Mouse (Mus musculus) ES-E14 (cell line): ENCODE results near the gene Slc35e3. TPM values are rescaled to one million over a fixed set of nuclear protein-coding genes. Genes with fewer than 3 reads are reported as not detected.
"Not testable (repeated sequence)": the region's sequence is repeated elsewhere in the genome, so short reads cannot be mapped to it uniquely, and the experiment has no call there.

Experiments used
- DNase-seq: peaks from one replicate; pipeline ENCODE4 v3.0.0-alpha.2; 2013; ENCODE audit warnings: low read depth, low spot score
- H3K27ac ChIP-seq: 2 replicates; pipeline ENCODE4 v1.5.1; 2012; ENCODE audit warnings: low read depth, mild to moderate bottlenecking, low read length, moderate library complexity, mixed read lengths; ENCODE audit not compliant: poor library complexity, insufficient read depth, severe bottlenecking
- H3K36me3 ChIP-seq: 2 replicates; pipeline ENCODE4 v1.6.1; 2012; ENCODE audit warnings: mild to moderate bottlenecking, low read length, moderate library complexity, mixed read lengths; ENCODE audit not compliant: control insufficient read depth, poor library complexity, insufficient read depth, severe bottlenecking
- H3K4me1 ChIP-seq, 2 experiments: fragments of 150-350 bp in 1 of 2; sonication (generic) in 1 of 2; 2 replicates each; pipeline ENCODE4 v1.6.1; 2012; ENCODE audit warnings: low read length in 2 of 2, mild to moderate bottlenecking in 1 of 2, mixed read lengths in 1 of 2; ENCODE audit not compliant: control insufficient read depth in 2 of 2, insufficient read depth in 2 of 2, poor library complexity in 1 of 2
- H3K4me3 ChIP-seq, 2 experiments: fragments of 150-350 bp in 1 of 2; sonication (generic) in 1 of 2; 2 replicates each; pipeline ENCODE4 v1.5.1; 2012; ENCODE audit warnings: low read length in 2 of 2, low read depth in 1 of 2, mild to moderate bottlenecking in 1 of 2, mixed read lengths in 1 of 2; ENCODE audit not compliant: insufficient read depth in 1 of 2, poor library complexity in 1 of 2, severe bottlenecking in 1 of 2
- H3K9ac ChIP-seq: 2 replicates; pipeline ENCODE4 v1.6.1; 2012; ENCODE audit warnings: low read depth, mild to moderate bottlenecking, low read length, mixed read lengths; ENCODE audit not compliant: poor library complexity, insufficient read depth, severe bottlenecking
- H3K9me3 ChIP-seq: fragments of 150-350 bp; sonication (generic); 2 replicates; pipeline ENCODE4 v1.6.1; 2012; ENCODE audit warnings: low read depth, mild to moderate bottlenecking, low read length; ENCODE audit not compliant: control insufficient read depth, insufficient read depth
- CHD2 ChIP-seq: IDR thresholded peaks from 2 replicates; pipeline ENCODE4 v1.6.1; 2014; ENCODE audit warnings: mild to moderate bottlenecking, low read depth, low read length, inconsistent platforms
- HCFC1 ChIP-seq: IDR thresholded peaks from 2 replicates; pipeline ENCODE4 v1.6.1; 2012; ENCODE audit warnings: low read length, inconsistent platforms, borderline replicate concordance; ENCODE audit not compliant: insufficient read depth
- MAFK ChIP-seq: IDR thresholded peaks from 2 replicates; pipeline ENCODE4 v1.6.1; 2014; ENCODE audit warnings: mild to moderate bottlenecking, low read depth, low read length, inconsistent platforms; ENCODE audit not compliant: insufficient read depth
- ZC3H11A ChIP-seq: IDR thresholded peaks from 2 replicates; pipeline ENCODE4 v1.6.1; 2012; ENCODE audit warnings: low read depth, mild to moderate bottlenecking, inconsistent platforms, low read length, borderline replicate concordance
- ZNF384 ChIP-seq: IDR thresholded peaks from 2 replicates; pipeline ENCODE4 v1.6.1; 2012; ENCODE audit warnings: low read depth, low read length, inconsistent platforms
- in situ Hi-C, 2 experiments: fragments of 600-800 bp; cut with MboI; formaldehyde crosslinking; loops; one replicate each; pipeline ENCODE4 v1.15.1; 2025; ENCODE audit warnings: low sequenced_read_pairs in 2 of 2, inconsistent platforms in 1 of 2; ENCODE audit not compliant: unreplicated experiment in 2 of 2
- total RNA-seq: library from RNA; depleted of rRNA; stranded (reverse); fragments of 300-350 nt; gene quantifications from 2 replicates; pipeline ENCODE4 v1.2.3, GENCODE M21; 2012

Slc35e3 gene
- total RNA-seq, 1 experiment, result 16.3 TPM

GRCm38 (mm10) chr10:117704964-117705335 lies 41.2 kb downstream of the Slc35e3 start:
- no peak for DNase-seq
- Histone ChIP-seq H3K4me3 (no peak overlapping the region), H3K9me3 (no peaks in the 10 kb centered on the region), H3K9ac (no peak overlapping the region), H3K27ac (no peak overlapping the region), H3K36me3 (peaks cover 36% of the 10 kb centered on the region), H3K4me1 (no peaks in the 10 kb centered on the region)
- no peak for TF ChIP-seq HCFC1
- no peak for TF ChIP-seq MAFK
- TF ChIP-seq CHD2, result no peak
- no peak for TF ChIP-seq ZNF384
- TF ChIP-seq ZC3H11A, result no peak
- in situ Hi-C loops, result no loop called here

- H3K4me3 ChIP-seq, H3K9me3 ChIP-seq, H3K4me1 ChIP-seq, DNase-seq, H3K9ac ChIP-seq, in situ Hi-C loops, H3K27ac ChIP-seq: not testable (repeated sequence)
- H3K36me3 ChIP-seq, result peaks cover 39% of the 10 kb centered on the region
Measured at GRCm38 (mm10) chr10:117704314-117704963, 41.7 kb downstream of the Slc35e3 start.

- Histone ChIP-seq H3K36me3 (peaks cover 37% of the 10 kb centered on the region), H3K9ac (no peak overlapping the region), H3K9me3 (no peaks in the 10 kb centered on the region), H3K4me3 (no peak overlapping the region), H3K4me1 (no peaks in the 10 kb centered on the region), H3K27ac (no peak overlapping the region)
- TF ChIP-seq ZC3H11A, result no peak
- no peak for TF ChIP-seq CHD2
- TF ChIP-seq MAFK, result no peak
- TF ChIP-seq HCFC1, result no peak
- no peak for TF ChIP-seq ZNF384
- in situ Hi-C loops, result no loop called here
- DNase-seq, result no peak
Measured at GRCm38 (mm10) chr10:117703506-117703905, 42.7 kb downstream of the Slc35e3 start.

GRCm38 (mm10) chr10:117702024-117702833 lies 43.9 kb downstream of the Slc35e3 start:
- no peak overlapping the region for H3K4me3 ChIP-seq
- TF ChIP-seq CHD2 (no peak), HCFC1 (no peak), ZC3H11A (no peak), ZNF384 (no peak), MAFK (no peak)
- H3K4me1 ChIP-seq, result peaks cover 0 to 2% of the 10 kb centered on the region in 2 experiments; a peak in 1 of 4 replicates
- in situ Hi-C loops, result no loop called here
- H3K36me3 ChIP-seq, result peaks cover 44% of the 10 kb centered on the region
- no peak overlapping the region for H3K9ac ChIP-seq
- DNase-seq, result no peak
- no peak overlapping the region for H3K27ac ChIP-seq
- H3K9me3 ChIP-seq, result no peaks in the 10 kb centered on the region
